Mouse (Mus musculus) liver, postnatal 0 days (tissue): ENCODE results near the gene Tmem229b.

ENCODE experiments used
- CTCF ChIP-seq: sonication (generic); IDR thresholded peaks from 2 replicates; pipeline ENCODE4 v1.5.1; 2016; ENCODE audit warnings: antibody characterized with exemption, low read depth
- EP300 ChIP-seq: IDR thresholded peaks from 2 replicates; pipeline ENCODE4 v1.6.1; 2016; ENCODE audit warnings: antibody characterized with exemption, low read depth, mild to moderate bottlenecking

GRCm38 (mm10) chr12:79028911-79029861 lies 21.8 kb upstream of the Tmem229b start, which contains the start of gene Plekhh1:
- TF ChIP-seq CTCF = no peak
- no peak for TF ChIP-seq EP300
